Mouse (Mus musculus): ENCODE data around the gene Il21. TPM values are rescaled to one million over a fixed set of nuclear protein-coding genes. Genes with fewer than 3 reads are reported as not detected.

Il21 gene
- total and polyA plus RNA-seq, 3 experiments: not detected

DNA sequence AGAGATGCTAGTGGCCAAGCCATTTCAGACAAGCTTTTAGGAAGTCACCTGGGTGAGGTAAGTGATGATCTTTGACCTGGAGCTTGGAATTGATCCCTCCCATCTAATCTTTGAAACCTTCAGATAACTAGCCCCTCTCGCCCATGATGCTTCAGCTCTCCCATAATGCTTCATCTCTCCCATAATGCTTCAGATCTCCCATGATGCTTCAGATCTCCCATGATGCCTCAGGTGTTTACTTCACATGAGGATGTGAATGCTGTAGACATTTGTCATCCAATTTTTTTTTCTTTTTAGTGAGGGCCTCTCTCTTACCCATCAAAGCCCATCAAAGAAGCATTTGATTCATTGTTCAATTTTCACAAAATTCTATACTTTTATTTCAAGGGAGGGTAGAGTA is 46.9 kb downstream of the Il21 start:
- H3K4me3 ChIP-seq (replicated peaks in 1 of 3; ENCODE audit: low read depth in 2 of 3, low read length in 2 of 3, poor library complexity in 1 of 3): no peak overlapping the region
- no peak overlapping the region for H3K9ac ChIP-seq (ENCODE audit: insufficient read depth, low read depth)
- H3K4me2 ChIP-seq (ENCODE audit: insufficient read depth, low read depth, poor library complexity, severe bottlenecking): no peak overlapping the region
- H3K27ac ChIP-seq (ENCODE audit: insufficient read depth, low read depth): no peak overlapping the region
- dilution Hi-C loops (cut with MboI; ENCODE audit: extremely low pct_ligation_motif_present, extremely low pct_unique_long_range_greater_than_20kb, low sequenced_read_pairs): no loop called here
- H3K79me2 ChIP-seq (replicated peaks; ENCODE audit: control insufficient read depth, extremely low read depth, insufficient read depth, poor library complexity, severe bottlenecking): no peaks in the 10 kb centered on the region
- TF ChIP-seq E2F4 (IDR thresholded peaks at IDR 0.05; ENCODE audit: insufficient replicate concordance, low read depth, low read length) (no peak), HCFC1 (IDR thresholded peaks at IDR 0.05; ENCODE audit: low read depth, low read length) (peak; percentile 71), MAZ (IDR thresholded peaks at IDR 0.05; ENCODE audit: low read depth, low read length) (no peak), ZMIZ1 (IDR thresholded peaks at IDR 0.05; ENCODE audit: low read depth, low read length) (no peak), MXI1 (IDR thresholded peaks at IDR 0.05; ENCODE audit: low read depth, low read length) (no peak), SMC3 (IDR thresholded peaks at IDR 0.05; ENCODE audit: low read depth, low read length) (no peak)
- in situ Hi-C loops (cut with MboI; ENCODE audit: low pct_ligation_motif_present, low pct_unique_long_range_greater_than_20kb, low sequenced_read_pairs): loop anchor here (25.0 kb wide), 1 partner anchor 348 kb away; no protein-coding TSS in a partner anchor
- no peaks in the 10 kb centered on the region for H3K27me3 ChIP-seq (replicated peaks)
- DNase-seq (ENCODE audit: extremely low read depth): no peak
- no peaks in the 10 kb centered on the region for H3K36me3 ChIP-seq (replicated peaks in 1 of 2; ENCODE audit: control insufficient read depth in 1 of 2, insufficient read depth in 1 of 2, low read length in 1 of 2)
- peaks cover 0 to 4% of the 10 kb centered on the region in 2 experiments; a peak in 1 of 4 replicates for H3K4me1 ChIP-seq (ENCODE audit: control insufficient read depth in 1 of 2, insufficient read depth in 2 of 2)
- no peaks in the 10 kb centered on the region for H3K9me3 ChIP-seq (replicated peaks; ENCODE audit: low read length)

DNA sequence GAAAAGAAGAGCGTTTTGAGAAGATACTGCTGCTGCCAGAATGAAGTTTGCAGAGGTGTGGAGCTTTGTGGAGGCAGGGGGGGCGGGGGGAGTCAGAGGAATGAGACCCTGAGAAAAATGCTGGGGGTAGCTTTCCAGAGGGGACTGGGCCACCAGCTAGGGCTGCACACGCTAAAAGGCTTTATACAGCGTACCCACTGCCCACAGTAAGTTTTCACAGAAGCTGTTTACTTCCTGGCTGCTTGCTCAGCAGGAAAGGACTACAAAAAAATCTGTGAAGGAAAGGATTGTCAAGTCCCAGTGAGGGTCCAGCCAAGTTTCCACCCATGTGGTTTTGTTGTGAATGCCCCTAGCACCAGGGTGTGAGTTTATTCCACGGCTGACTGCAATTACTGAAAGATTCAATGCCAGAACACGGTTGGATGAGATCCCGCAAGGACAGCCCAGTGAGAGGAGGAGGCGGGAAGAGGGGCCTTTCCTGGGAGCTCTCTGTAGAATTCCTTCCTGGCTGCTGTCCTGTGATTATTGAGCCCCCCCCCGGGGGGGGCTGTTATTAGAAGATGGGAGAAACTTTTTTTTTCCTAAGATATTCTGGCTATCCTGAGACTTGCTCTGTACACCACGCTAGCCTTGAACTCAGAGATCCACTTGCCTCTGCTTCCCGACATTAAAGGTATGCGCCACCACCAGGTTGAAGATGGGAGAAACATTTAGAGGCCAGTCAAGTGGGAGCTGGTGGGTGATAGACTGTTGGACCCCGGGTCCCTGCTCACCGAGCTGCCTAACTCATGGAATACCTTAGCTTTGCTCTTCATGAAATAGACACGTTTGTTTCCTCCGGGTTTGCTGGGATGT is 49.8 kb downstream of the Il21 start:
- Histone ChIP-seq H3K4me1 (ENCODE audit: control insufficient read depth in 1 of 2, insufficient read depth in 2 of 2) (peaks cover 3 to 6% of the 10 kb centered on the region in 2 experiments; a peak in 2 of 4 replicates), H3K27ac (ENCODE audit: insufficient read depth, low read depth) (no peak overlapping the region), H3K4me2 (ENCODE audit: insufficient read depth, low read depth, poor library complexity, severe bottlenecking) (no peak overlapping the region), H3K9me3 (replicated peaks; ENCODE audit: low read length) (no peaks in the 10 kb centered on the region), H3K9ac (ENCODE audit: insufficient read depth, low read depth) (no peak overlapping the region), H3K27me3 (replicated peaks) (no peaks in the 10 kb centered on the region), H3K36me3 (replicated peaks in 1 of 2; ENCODE audit: control insufficient read depth in 1 of 2, insufficient read depth in 1 of 2, low read length in 1 of 2) (no peaks in the 10 kb centered on the region), H3K79me2 (replicated peaks; ENCODE audit: control insufficient read depth, extremely low read depth, insufficient read depth, poor library complexity, severe bottlenecking) (no peaks in the 10 kb centered on the region), H3K4me3 (replicated peaks in 1 of 3; ENCODE audit: low read depth in 2 of 3, low read length in 2 of 3, poor library complexity in 1 of 3) (no peak overlapping the region)
- dilution Hi-C loops (cut with MboI; ENCODE audit: extremely low pct_ligation_motif_present, extremely low pct_unique_long_range_greater_than_20kb, low sequenced_read_pairs) (no loop called here), in situ Hi-C loops (cut with MboI; ENCODE audit: low pct_ligation_motif_present, low pct_unique_long_range_greater_than_20kb, low sequenced_read_pairs) (loop anchor here (25.0 kb wide), 1 partner anchor 345 kb away; no protein-coding TSS in a partner anchor)
- TF ChIP-seq ZNF384 (IDR thresholded peaks at IDR 0.05; ENCODE audit: low read depth, low read length): no peak
- no peak for TF ChIP-seq KAT2A (IDR thresholded peaks at IDR 0.05; ENCODE audit: insufficient replicate concordance, low read length)
- DNase-seq (ENCODE audit: extremely low read depth): no peak

DNA sequence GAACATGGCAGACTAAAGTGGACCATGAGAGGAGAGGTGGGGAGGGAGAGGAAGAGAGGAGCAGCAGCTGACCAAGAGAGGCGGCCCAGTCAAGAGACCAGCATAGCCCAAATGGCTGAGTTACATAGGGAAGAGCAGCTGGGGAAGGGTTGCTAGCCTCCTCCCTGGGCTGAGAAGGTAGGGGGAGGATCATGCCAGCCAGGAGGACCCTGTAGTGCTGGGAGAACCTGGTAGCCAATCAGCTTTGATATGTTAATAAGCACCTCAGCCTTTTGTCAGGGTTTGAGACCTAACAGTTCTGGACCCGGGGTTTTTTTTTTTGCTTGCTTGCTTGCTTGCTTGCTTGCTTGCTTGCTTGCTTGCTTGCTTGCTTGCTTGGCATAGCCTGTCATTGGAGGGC is 51.4 kb downstream of the Il21 start:
- in situ Hi-C loops (cut with MboI; ENCODE audit: low pct_ligation_motif_present, low pct_unique_long_range_greater_than_20kb, low sequenced_read_pairs) (loop anchor here (25.0 kb wide), 1 partner anchor 344 kb away; no protein-coding TSS in a partner anchor), dilution Hi-C loops (cut with MboI; ENCODE audit: extremely low pct_ligation_motif_present, extremely low pct_unique_long_range_greater_than_20kb, low sequenced_read_pairs) (no loop called here)
- H3K27ac ChIP-seq (ENCODE audit: insufficient read depth, low read depth): no peak overlapping the region
- TF ChIP-seq E2F4 (IDR thresholded peaks at IDR 0.05; ENCODE audit: insufficient replicate concordance, low read depth, low read length): no peak
- TF ChIP-seq ELF1 (IDR thresholded peaks at IDR 0.05; ENCODE audit: low read depth, low read length): no peak
- TF ChIP-seq PAX5 (IDR thresholded peaks at IDR 0.05; ENCODE audit: low read length): no peak
- no peak for TF ChIP-seq MAFK (IDR thresholded peaks at IDR 0.05; ENCODE audit: insufficient replicate concordance, low read length)
- no peak for TF ChIP-seq BHLHE40 (IDR thresholded peaks at IDR 0.05; ENCODE audit: low read depth, low read length)
- no peak for TF ChIP-seq MYC (IDR thresholded peaks at IDR 0.05; ENCODE audit: low read depth, low read length)
- no peak for TF ChIP-seq SIN3A (IDR thresholded peaks at IDR 0.05; ENCODE audit: low read length)
- no peak for TF ChIP-seq NELFE (IDR thresholded peaks at IDR 0.05; ENCODE audit: low read depth, low read length)
- TF ChIP-seq UBTF (IDR thresholded peaks at IDR 0.05; ENCODE audit: low read depth, low read length): no peak
- TF ChIP-seq ETS1 (conservative IDR thresholded peaks at IDR 0.05; ENCODE audit: low read depth, low read length): no peak
- no peak for TF ChIP-seq JUN (IDR thresholded peaks at IDR 0.05; ENCODE audit: insufficient read depth, low read depth, low read length)
- TF ChIP-seq IRF4 (IDR thresholded peaks at IDR 0.05; ENCODE audit: low read depth, low read length): no peak
- no peak for TF ChIP-seq TBP (conservative IDR thresholded peaks at IDR 0.05; ENCODE audit: low read depth, low read length)
- TF ChIP-seq RCOR1 (conservative IDR thresholded peaks at IDR 0.05; ENCODE audit: low read depth, low read length): no peak
- TF ChIP-seq GABPA (IDR thresholded peaks at IDR 0.05; ENCODE audit: insufficient replicate concordance, low read depth, low read length): no peak
- no peak for TF ChIP-seq MXI1 (IDR thresholded peaks at IDR 0.05; ENCODE audit: low read depth, low read length)
- no peak for TF ChIP-seq NRF1 (IDR thresholded peaks at IDR 0.05; ENCODE audit: low read depth, low read length)
- no peaks in the 10 kb centered on the region for H3K79me2 ChIP-seq (replicated peaks; ENCODE audit: control insufficient read depth, extremely low read depth, insufficient read depth, poor library complexity, severe bottlenecking)
- DNase-seq (ENCODE audit: extremely low read depth): no peak
- peaks cover 2% of the 10 kb centered on the region for H3K9me3 ChIP-seq (replicated peaks; ENCODE audit: low read length)
- no peak overlapping the region for H3K9ac ChIP-seq (ENCODE audit: insufficient read depth, low read depth)
- H3K4me3 ChIP-seq (replicated peaks in 1 of 3; ENCODE audit: low read depth in 2 of 3, low read length in 2 of 3, poor library complexity in 1 of 3): no peak overlapping the region
- H3K36me3 ChIP-seq (replicated peaks in 1 of 2; ENCODE audit: control insufficient read depth in 1 of 2, insufficient read depth in 1 of 2, low read length in 1 of 2): no peaks in the 10 kb centered on the region
- no peak overlapping the region for H3K4me2 ChIP-seq (ENCODE audit: insufficient read depth, low read depth, poor library complexity, severe bottlenecking)
- H3K27me3 ChIP-seq (replicated peaks): no peaks in the 10 kb centered on the region
- peaks cover 3 to 6% of the 10 kb centered on the region in 2 experiments; a peak in 2 of 4 replicates for H3K4me1 ChIP-seq (ENCODE audit: control insufficient read depth in 1 of 2, insufficient read depth in 2 of 2)
